Mouse (Mus musculus) thymus, adult 2 months (tissue): Measurements from ENCODE around the gene Anapc7.

Experiments used
- CTCF ChIP-seq: fragments of 200-500 bp; IDR thresholded peaks from 2 replicates; pipeline ENCODE4 v1.5.1; 2012; ENCODE audit warnings: mild to moderate bottlenecking, control low read depth, low read length, moderate library complexity, borderline replicate concordance; ENCODE audit not compliant: control insufficient read depth, poor library complexity, insufficient read depth; ENCODE audit errors: extremely low read depth
- POLR2A ChIP-seq: fragments of 200-500 bp; IDR thresholded peaks from 2 replicates; pipeline ENCODE4 v1.6.1; 2012; ENCODE audit warnings: mild to moderate bottlenecking, low read length, control low read depth, moderate library complexity; ENCODE audit not compliant: control insufficient read depth, poor library complexity, insufficient read depth; ENCODE audit errors: extremely low read depth

DNA sequence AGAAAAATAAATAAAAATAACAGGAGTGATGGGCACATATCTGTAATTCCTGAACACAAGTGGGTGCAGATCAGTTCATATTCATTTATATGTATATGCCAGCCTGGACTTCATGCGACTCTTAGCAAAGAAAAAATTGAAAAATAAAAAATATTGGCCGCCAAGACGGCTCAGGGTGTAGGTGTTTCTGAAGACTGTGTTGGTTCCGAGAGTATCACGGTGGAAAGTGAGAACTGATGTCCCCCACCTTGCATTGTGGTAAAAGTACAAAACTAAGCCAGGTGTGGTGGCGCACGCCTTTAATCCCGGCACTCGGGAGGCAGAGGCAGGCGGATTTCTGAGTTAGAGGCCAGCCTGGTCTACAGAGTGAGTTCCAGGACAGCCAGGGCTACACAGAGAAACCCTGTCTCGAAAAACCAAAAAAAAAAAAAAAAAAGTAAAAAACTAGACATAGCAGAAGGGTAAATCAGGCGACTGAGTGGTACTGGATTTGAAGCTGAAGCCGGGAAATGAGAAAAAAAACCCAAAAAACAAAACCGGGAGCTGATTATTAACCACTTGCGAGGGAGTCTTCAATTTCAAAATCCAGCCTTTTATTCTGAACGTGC, 30.2 kb upstream of the Anapc7 start:
- TF ChIP-seq CTCF, result no peak
- TF ChIP-seq POLR2A, result no peak
